Mouse (Mus musculus) megakaryocyte, embryonic 14.5 days (primary cell): ENCODE data around the gene Hist2h2ac. TPM values are rescaled to one million over a fixed set of nuclear protein-coding genes. Genes with fewer than 3 reads are reported as not detected.
"Not testable (repeated sequence)": the region's sequence is repeated elsewhere in the genome, so short reads cannot be mapped to it uniquely, and the experiment has no call there.

Experiments
- H3K27me3 ChIP-seq: replicated peaks from 2 replicates; pipeline ENCODE3; 2012; ENCODE audit warnings: inconsistent platforms
- H3K36me3 ChIP-seq: replicated peaks from 2 replicates; pipeline ENCODE3; 2012; ENCODE audit warnings: low read length, inconsistent platforms, mixed read lengths
- H3K4me1 ChIP-seq: 2 replicates; pipeline ENCODE4 v1.6.1; 2012; ENCODE audit warnings: inconsistent platforms
- H3K4me3 ChIP-seq: replicated peaks from 2 replicates; pipeline ENCODE3; 2012; ENCODE audit warnings: moderate library complexity, mild to moderate bottlenecking, inconsistent platforms
- H3K9me3 ChIP-seq: 2 replicates; pipeline ENCODE4 v1.6.1; 2012; ENCODE audit warnings: inconsistent platforms
- FLI1 ChIP-seq: IDR thresholded peaks from 2 replicates; pipeline ENCODE4 v1.6.1; 2012; ENCODE audit warnings: low read length, inconsistent platforms, mixed read lengths
- GATA1 ChIP-seq: IDR thresholded peaks from 3 replicates; pipeline ENCODE4 v1.6.1; 2012; ENCODE audit warnings: mixed read lengths, low read length, inconsistent platforms, borderline replicate concordance
- polyA plus RNA-seq: library from polyadenylated mRNA; stranded (reverse); fragments of >175 nt; gene quantifications from 2 replicates; pipeline ENCODE4 v1.2.3, GENCODE M21; 2012; ENCODE audit warnings: low replicate concordance; ENCODE audit not compliant: insufficient read depth

Hist2h2ac gene
- polyA plus RNA-seq, 1 experiment = 15.1 TPM

- peaks cover 4% of the 10 kb centered on the region for H3K27me3 ChIP-seq
- H3K36me3 ChIP-seq = peaks cover 31% of the 10 kb centered on the region
- no peak for TF ChIP-seq GATA1
- no peak for TF ChIP-seq FLI1
- peak within 1 kb of the TSS; percentile 92 for H3K4me3 ChIP-seq
- H3K9me3 ChIP-seq = no peaks in the 10 kb centered on the region
- peaks cover 61% of the 10 kb centered on the region for H3K4me1 ChIP-seq
Measured at GRCm38 (mm10) chr3:96180727-96181477, 39.8 kb downstream of the Hist2h2ac start, which contains the start of gene Sv2a. TSS of gene Sv2a (plus strand) at chr3:96181151.

GRCm38 (mm10) chr3:96179531-96179930 lies 41.1 kb downstream of the Hist2h2ac start:
- Histone ChIP-seq H3K36me3 (peaks cover 43% of the 10 kb centered on the region), H3K4me3 (no peak overlapping the region), H3K9me3 (no peaks in the 10 kb centered on the region), H3K4me1 (peaks cover 71% of the 10 kb centered on the region), H3K27me3 (no peaks in the 10 kb centered on the region)
- no peak for TF ChIP-seq GATA1
- TF ChIP-seq FLI1 = no peak

GRCm38 (mm10) chr3:96178902-96179301 lies 41.8 kb downstream of the Hist2h2ac start:
- Histone ChIP-seq H3K36me3 (peaks cover 49% of the 10 kb centered on the region), H3K27me3 (no peaks in the 10 kb centered on the region), H3K4me1 (peaks cover 72% of the 10 kb centered on the region), H3K9me3 (no peaks in the 10 kb centered on the region), H3K4me3 (no peak overlapping the region)
- TF ChIP-seq GATA1 = no peak
- TF ChIP-seq FLI1 = no peak

GRCm38 (mm10) chr3:96178427-96178826 lies 42.3 kb downstream of the Hist2h2ac start:
- no peak for TF ChIP-seq GATA1
- TF ChIP-seq FLI1 = no peak
- Histone ChIP-seq H3K4me3 (no peak overlapping the region), H3K9me3 (no peaks in the 10 kb centered on the region), H3K4me1 (peaks cover 72% of the 10 kb centered on the region), H3K36me3 (peaks cover 50% of the 10 kb centered on the region), H3K27me3 (no peaks in the 10 kb centered on the region)

GRCm38 (mm10) chr3:96175251-96175650 lies 45.4 kb downstream of the Hist2h2ac start:
- Histone ChIP-seq H3K36me3 (peaks cover 62% of the 10 kb centered on the region), H3K4me3 (peak overlapping the region; percentile 14)
- TF ChIP-seq GATA1 (no peak), FLI1 (no peak)

GRCm38 (mm10) chr3:96174042-96174441 lies 46.6 kb downstream of the Hist2h2ac start:
- not testable (repeated sequence) for H3K9me3 ChIP-seq, H3K27me3 ChIP-seq
- Histone ChIP-seq H3K4me3 (peak overlapping the region; percentile 83), H3K4me1 (peaks cover 64% of the 10 kb centered on the region), H3K36me3 (peaks cover 70% of the 10 kb centered on the region)

More at GRCm38 (mm10) chr3:96175251-96175650, 45.4 kb downstream of the Hist2h2ac start:
- Histone ChIP-seq H3K27me3 (no peaks in the 10 kb centered on the region), H3K4me1 (peaks cover 63% of the 10 kb centered on the region), H3K9me3 (no peaks in the 10 kb centered on the region)

- Histone ChIP-seq H3K36me3 (peaks cover 71% of the 10 kb centered on the region), H3K27me3 (no peaks in the 10 kb centered on the region), H3K4me1 (peaks cover 71% of the 10 kb centered on the region), H3K9me3 (no peaks in the 10 kb centered on the region), H3K4me3 (peak overlapping the region; percentile 95)
- no peak for TF ChIP-seq FLI1
- no peak for TF ChIP-seq GATA1
Measured at GRCm38 (mm10) chr3:96173185-96173584, 47.5 kb downstream of the Hist2h2ac start.

- peaks cover 71% of the 10 kb centered on the region for H3K36me3 ChIP-seq
- TF ChIP-seq FLI1 (no peak), GATA1 (no peak)
- H3K4me1 ChIP-seq = peaks cover 73% of the 10 kb centered on the region
- no peaks in the 10 kb centered on the region for H3K9me3 ChIP-seq
- peak within 1 kb of the TSS; percentile 95 for H3K4me3 ChIP-seq
- no peaks in the 10 kb centered on the region for H3K27me3 ChIP-seq
Measured at GRCm38 (mm10) chr3:96172197-96173178, 48.2 kb downstream of the Hist2h2ac start, which contains the start of gene Sf3b4. TSS of gene Sf3b4 (plus strand) at chr3:96172332.

GRCm38 (mm10) chr3:96171583-96172196 lies 49.0 kb downstream of the Hist2h2ac start:
- peak overlapping the region; percentile 95 for H3K4me3 ChIP-seq
- no peaks in the 10 kb centered on the region for H3K27me3 ChIP-seq
- no peak for TF ChIP-seq GATA1
- TF ChIP-seq FLI1 = no peak
- peaks cover 73% of the 10 kb centered on the region for H3K4me1 ChIP-seq
- peaks cover 65% of the 10 kb centered on the region for H3K36me3 ChIP-seq
- H3K9me3 ChIP-seq = no peaks in the 10 kb centered on the region
